Mouse (Mus musculus) c-Kit-positive CD71-positive TER-119-negative erythroid progenitor cells, embryonic 14.5 days (primary cell): ENCODE data around the gene Git2.

Source experiments
- DNase-seq: peaks from one replicate; pipeline ENCODE4 v3.0.0-alpha.2; 2013; ENCODE audit warnings: low read depth

The Git2 gene

GRCm38 (mm10) chr5:114720784-114721183, 54.5 kb downstream of the Git2 start:
- no peak for DNase-seq

GRCm38 (mm10) chr5:114719928-114720270, 55.4 kb downstream of the Git2 start:
- DNase-seq = no peak

GRCm38 (mm10) chr5:114719003-114719927, 56.1 kb downstream of the Git2 start:
- no peak for DNase-seq

GRCm38 (mm10) chr5:114718483-114718882, 56.8 kb downstream of the Git2 start:
- DNase-seq = no peak

- DNase-seq = no peak
Observed at GRCm38 (mm10) chr5:114717937-114718336, 57.4 kb downstream of the Git2 start.

- no peak for DNase-seq
Observed at GRCm38 (mm10) chr5:114717292-114717691, 58.0 kb downstream of the Git2 start.

- no peak for DNase-seq
Observed at GRCm38 (mm10) chr5:114714551-114714950, 60.8 kb downstream of the Git2 start.

- no peak for DNase-seq
Observed at GRCm38 (mm10) chr5:114709357-114709756, 66.0 kb downstream of the Git2 start.

- DNase-seq = no peak
Observed at GRCm38 (mm10) chr5:114708491-114708890, 66.8 kb downstream of the Git2 start.

GRCm38 (mm10) chr5:114707265-114708068, 67.8 kb downstream of the Git2 start, which contains the start of gene Tchp:
TSS of gene Tchp (plus strand) at chr5:114707760.
- peak; percentile 96 for DNase-seq

- DNase-seq = peak; percentile 63
Observed at GRCm38 (mm10) chr5:114702403-114703392, 72.6 kb downstream of the Git2 start.

- no peak for DNase-seq
Observed at GRCm38 (mm10) chr5:114699015-114699414, 76.3 kb downstream of the Git2 start.

- DNase-seq = no peak
Observed at GRCm38 (mm10) chr5:114698044-114698746, 77.1 kb downstream of the Git2 start.

GRCm38 (mm10) chr5:114696939-114697338, 78.4 kb downstream of the Git2 start:
- DNase-seq = no peak

GRCm38 (mm10) chr5:114695775-114696174, 79.5 kb downstream of the Git2 start:
- no peak for DNase-seq

GRCm38 (mm10) chr5:114690633-114691567, 84.4 kb downstream of the Git2 start, which contains the start of gene Gltp:
TSS of gene Gltp (minus strand) at chr5:114690984.
- peak; percentile 88 for DNase-seq

GRCm38 (mm10) chr5:114689700-114690366, 85.5 kb downstream of the Git2 start:
- no peak for DNase-seq

GRCm38 (mm10) chr5:114688703-114689102, 86.6 kb downstream of the Git2 start:
- no peak for DNase-seq

GRCm38 (mm10) chr5:114687901-114688300, 87.4 kb downstream of the Git2 start:
- DNase-seq = no peak
